Mouse (Mus musculus): Measurements from ENCODE around the gene Phactr4.

Gene Phactr4

GRCm38 (mm10) chr4:132373820-132374219 lies 48.5 kb downstream of the Phactr4 start:
- DNase-seq (ENCODE audit: extremely low spot score, low spot score) = no peak

GRCm38 (mm10) chr4:132369953-132370750 lies 52.1 kb downstream of the Phactr4 start:
- no peak for DNase-seq (ENCODE audit: extremely low spot score, low spot score)

GRCm38 (mm10) chr4:132367480-132368201 lies 54.6 kb downstream of the Phactr4 start:
- DNase-seq (ENCODE audit: extremely low spot score, low spot score) = no peak

- no peak for DNase-seq (ENCODE audit: extremely low spot score, low spot score)
Observed at GRCm38 (mm10) chr4:132365450-132366060, 56.7 kb downstream of the Phactr4 start.

- no peak for DNase-seq (ENCODE audit: extremely low spot score, low spot score)
Observed at GRCm38 (mm10) chr4:132363487-132363886, 58.8 kb downstream of the Phactr4 start.

- DNase-seq (ENCODE audit: extremely low spot score, low spot score) = no peak
Observed at GRCm38 (mm10) chr4:132359510-132359909, 62.8 kb downstream of the Phactr4 start.

- no peak for DNase-seq (ENCODE audit: extremely low spot score, low spot score)
Observed at GRCm38 (mm10) chr4:132356170-132356569, 66.1 kb downstream of the Phactr4 start.

- no peak for DNase-seq (ENCODE audit: extremely low spot score, low spot score)
Observed at GRCm38 (mm10) chr4:132355403-132355802, 66.9 kb downstream of the Phactr4 start.

- no peak for DNase-seq (ENCODE audit: extremely low spot score, low spot score)
Observed at GRCm38 (mm10) chr4:132354571-132354970, 67.7 kb downstream of the Phactr4 start.

- DNase-seq (ENCODE audit: extremely low spot score, low spot score) = peak; percentile 92
Observed at GRCm38 (mm10) chr4:132353481-132353885, 68.8 kb downstream of the Phactr4 start, which contains the start of gene Rcc1. Gene Rcc1 (minus strand): TSS chr4:132353605.

- DNase-seq (ENCODE audit: extremely low spot score, low spot score) = peak; percentile 42
Observed at GRCm38 (mm10) chr4:132352739-132353138, 69.5 kb downstream of the Phactr4 start.

- no peak for DNase-seq (ENCODE audit: extremely low spot score, low spot score)
Observed at GRCm38 (mm10) chr4:132351401-132351800, 70.9 kb downstream of the Phactr4 start.

GRCm38 (mm10) chr4:132350854-132351253 lies 71.4 kb downstream of the Phactr4 start:
- DNase-seq (ENCODE audit: extremely low spot score, low spot score) = no peak

GRCm38 (mm10) chr4:132350123-132350740 lies 72.1 kb downstream of the Phactr4 start:
- DNase-seq (ENCODE audit: extremely low spot score, low spot score) = no peak

- DNase-seq (ENCODE audit: extremely low spot score, low spot score) = no peak
Observed at GRCm38 (mm10) chr4:132349495-132350122, 72.7 kb downstream of the Phactr4 start.

GRCm38 (mm10) chr4:132346661-132347060 lies 75.6 kb downstream of the Phactr4 start:
- DNase-seq (ENCODE audit: extremely low spot score, low spot score) = no peak

- DNase-seq (ENCODE audit: extremely low spot score, low spot score) = no peak
Observed at GRCm38 (mm10) chr4:132346261-132346660, 76.0 kb downstream of the Phactr4 start.

- no peak for DNase-seq (ENCODE audit: extremely low spot score, low spot score)
Observed at GRCm38 (mm10) chr4:132345843-132346212, 76.5 kb downstream of the Phactr4 start.

- DNase-seq (ENCODE audit: extremely low spot score, low spot score) = peak; percentile 99
Observed at GRCm38 (mm10) chr4:132345135-132345842, 77.0 kb downstream of the Phactr4 start.

GRCm38 (mm10) chr4:132344403-132345134 lies 77.7 kb downstream of the Phactr4 start:
- no peak for DNase-seq (ENCODE audit: extremely low spot score, low spot score)
